Mouse (Mus musculus): Measurements from ENCODE around the gene Coro2b. TPM values are rescaled to one million over a fixed set of nuclear protein-coding genes. Genes with fewer than 3 reads are reported as not detected.

The Coro2b gene
- polyA plus RNA-seq, 1 experiment from 2014 or later = 35.1 TPM

- Histone ChIP-seq H3K36me3 (replicated peaks) (no peaks in the 10 kb centered on the region), H3K27me3 (replicated peaks) (no peaks in the 10 kb centered on the region), H3K9ac (no peak overlapping the region), H3K9me3 (no peaks in the 10 kb centered on the region), H3K4me2 (no peak overlapping the region), H3K4me3 (no peak overlapping the region), H3K4me1 (peaks cover 18% of the 10 kb centered on the region), H3K27ac (no peak overlapping the region)
- 32% methylated on average over 7 of the region's 7 CpGs for WGBS
- ATAC-seq (replicated peaks) = no peak
Observed at GRCm38 (mm10) chr9:62553366-62553940, 16.6 kb upstream of the Coro2b start.

GRCm38 (mm10) chr9:62551531-62551930 is 14.7 kb upstream of the Coro2b start:
- ATAC-seq (replicated peaks) = no peak
- no peak overlapping the region for H3K4me2 ChIP-seq
- 74% methylated on average over 3 of the region's 3 CpGs for WGBS
- no peaks in the 10 kb centered on the region for H3K9me3 ChIP-seq
- no peak overlapping the region for H3K4me3 ChIP-seq
- H3K27ac ChIP-seq = no peak overlapping the region
- peaks cover 18% of the 10 kb centered on the region for H3K4me1 ChIP-seq
- H3K36me3 ChIP-seq (replicated peaks) = no peaks in the 10 kb centered on the region
- H3K27me3 ChIP-seq (replicated peaks) = no peaks in the 10 kb centered on the region
- H3K9ac ChIP-seq = no peak overlapping the region

- H3K27me3 ChIP-seq (replicated peaks) = no peaks in the 10 kb centered on the region
- H3K9me3 ChIP-seq = no peaks in the 10 kb centered on the region
- H3K27ac ChIP-seq = no peak overlapping the region
- peaks cover 18% of the 10 kb centered on the region for H3K4me1 ChIP-seq
- H3K9ac ChIP-seq = no peak overlapping the region
- no peaks in the 10 kb centered on the region for H3K36me3 ChIP-seq (replicated peaks)
- no peak; the same call in 1 of the 2 replicates for ATAC-seq (replicated peaks)
- no peak overlapping the region for H3K4me3 ChIP-seq
- 49% methylated on average over 11 of the region's 11 CpGs for WGBS
- no peak overlapping the region for H3K4me2 ChIP-seq
Observed at GRCm38 (mm10) chr9:62550661-62551093, 13.8 kb upstream of the Coro2b start.

DNA sequence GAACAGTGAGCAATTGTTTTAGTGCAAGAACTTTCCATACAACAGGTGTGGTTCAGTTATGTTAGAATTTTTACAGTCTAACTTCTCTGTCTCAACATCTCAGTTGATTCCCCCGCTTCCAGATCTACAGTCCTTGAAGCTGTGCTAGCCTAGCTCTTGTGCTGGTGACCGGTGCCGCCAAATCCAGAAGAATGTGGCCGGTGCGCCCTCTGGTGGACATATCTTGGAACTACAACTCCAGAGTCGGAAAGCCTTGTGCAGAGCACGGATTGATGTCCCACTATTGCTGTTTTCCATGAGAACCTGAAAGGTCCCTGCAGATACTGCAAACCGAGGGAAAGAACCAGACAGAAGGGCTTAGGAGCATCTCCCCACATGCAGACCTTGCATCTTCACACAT is 13.0 kb upstream of the Coro2b start:
- no peaks in the 10 kb centered on the region for H3K9me3 ChIP-seq
- peak; percentile 28 for ATAC-seq (replicated peaks)
- 2% methylated on average over 8 of the region's 8 CpGs for WGBS

DNA sequence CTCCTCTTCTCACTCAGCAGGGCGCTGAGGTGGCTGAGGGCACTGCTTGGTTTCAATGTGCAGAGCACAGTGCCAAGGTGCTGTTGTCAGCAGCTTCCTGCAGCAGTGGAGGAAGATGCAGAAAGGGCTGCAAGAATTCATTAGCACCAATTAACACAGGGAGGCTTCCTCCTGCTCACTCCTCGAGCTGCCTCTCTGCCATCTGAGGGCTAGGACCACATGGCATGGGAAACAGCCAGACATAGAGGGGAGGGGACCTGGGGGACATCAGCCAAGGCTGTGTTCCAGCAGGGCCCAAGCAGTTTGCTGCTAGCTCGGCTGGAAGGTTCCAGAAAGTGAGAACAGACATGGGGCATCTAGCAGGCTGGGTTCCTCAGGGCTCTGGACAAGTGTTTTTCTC is 10.6 kb upstream of the Coro2b start:
- Histone ChIP-seq H3K36me3 (replicated peaks) (no peaks in the 10 kb centered on the region), H3K27me3 (replicated peaks) (no peaks in the 10 kb centered on the region), H3K27ac (no peak overlapping the region), H3K9ac (no peak overlapping the region), H3K9me3 (no peaks in the 10 kb centered on the region), H3K4me3 (no peak overlapping the region), H3K4me1 (peaks cover 12% of the 10 kb centered on the region), H3K4me2 (no peak overlapping the region)
- ATAC-seq (replicated peaks) = no peak
- WGBS = 62% methylated on average over 3 of the region's 3 CpGs

More for the DNA sequence above, 13.0 kb upstream of the Coro2b start:
- H3K27ac ChIP-seq = no peak overlapping the region
- no peak overlapping the region for H3K9ac ChIP-seq
- H3K4me1 ChIP-seq = peaks cover 16% of the 10 kb centered on the region
- no peak overlapping the region for H3K4me2 ChIP-seq
- H3K27me3 ChIP-seq (replicated peaks) = no peaks in the 10 kb centered on the region
- H3K4me3 ChIP-seq = no peak overlapping the region
- no peaks in the 10 kb centered on the region for H3K36me3 ChIP-seq (replicated peaks)

DNA sequence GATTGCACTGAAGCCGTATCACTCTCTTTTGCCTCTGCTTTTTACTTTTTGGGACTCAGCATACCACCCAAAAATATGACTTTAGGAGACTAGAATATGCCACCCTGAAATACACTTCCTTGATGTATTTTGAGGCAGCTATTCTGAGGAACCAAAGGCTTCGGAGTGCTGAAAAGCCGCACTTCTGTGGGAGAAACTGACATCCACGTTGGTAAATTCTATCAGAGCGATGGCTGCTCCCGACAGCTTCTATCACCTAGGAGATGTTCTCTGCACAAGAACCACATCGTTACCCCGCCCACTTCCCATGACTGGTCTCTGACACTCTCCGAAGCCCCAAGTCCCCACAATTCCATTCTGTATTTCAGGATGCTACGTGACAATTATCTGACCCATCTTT is 8.0 kb upstream of the Coro2b start:
- Histone ChIP-seq H3K9me3 (no peaks in the 10 kb centered on the region), H3K27me3 (replicated peaks) (no peaks in the 10 kb centered on the region), H3K4me3 (no peak overlapping the region), H3K4me2 (no peak overlapping the region), H3K9ac (no peak overlapping the region), H3K4me1 (peaks cover 29% of the 10 kb centered on the region), H3K27ac (no peak overlapping the region; the same call in 1 of the 2 replicates), H3K36me3 (replicated peaks) (no peaks in the 10 kb centered on the region)
- WGBS = 47% methylated on average over 10 of the region's 10 CpGs
- ATAC-seq (replicated peaks) = no peak

- Histone ChIP-seq H3K4me2 (no peak overlapping the region), H3K9ac (no peak overlapping the region), H3K4me1 (peaks cover 29% of the 10 kb centered on the region), H3K27me3 (replicated peaks) (no peaks in the 10 kb centered on the region), H3K9me3 (no peaks in the 10 kb centered on the region), H3K36me3 (replicated peaks) (no peaks in the 10 kb centered on the region), H3K27ac (no peak overlapping the region), H3K4me3 (no peak overlapping the region)
- ATAC-seq (replicated peaks) = no peak
- WGBS = 92% methylated on average over 4 of the region's 4 CpGs
Observed at GRCm38 (mm10) chr9:62543878-62544277, 7.0 kb upstream of the Coro2b start.

GRCm38 (mm10) chr9:62541606-62542005 is 4.8 kb upstream of the Coro2b start:
- Histone ChIP-seq H3K4me1 (peaks cover 37% of the 10 kb centered on the region), H3K4me3 (no peak overlapping the region), H3K9me3 (no peaks in the 10 kb centered on the region), H3K27ac (peak overlapping the region; percentile 62; the same call in 1 of the 2 replicates), H3K27me3 (replicated peaks) (no peaks in the 10 kb centered on the region), H3K36me3 (replicated peaks) (no peaks in the 10 kb centered on the region), H3K9ac (no peak overlapping the region), H3K4me2 (no peak overlapping the region)
- ATAC-seq (replicated peaks) = no peak
- WGBS = 57% methylated on average over 10 of the region's 10 CpGs

DNA sequence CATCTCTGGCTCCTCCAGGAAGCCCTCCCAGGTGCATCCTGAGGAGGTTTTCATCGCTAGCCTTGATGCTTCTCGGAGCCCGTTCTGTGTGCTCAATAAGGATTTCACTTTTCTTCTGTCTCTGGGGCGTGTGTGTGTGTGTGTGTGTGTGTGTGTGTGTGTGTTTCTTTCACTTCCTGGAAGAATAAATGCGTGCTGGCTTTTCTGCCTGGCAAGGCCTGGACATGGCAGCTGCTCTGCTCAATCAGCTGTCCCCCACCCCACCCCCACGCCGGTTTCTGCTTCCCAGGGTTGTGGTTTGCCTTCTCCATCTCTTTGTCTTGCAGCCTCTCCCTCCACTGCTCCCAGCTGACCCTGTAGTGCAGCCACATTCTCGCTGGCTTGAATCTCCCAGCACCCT is 4.3 kb upstream of the Coro2b start:
- Histone ChIP-seq H3K4me1 (peaks cover 37% of the 10 kb centered on the region), H3K4me3 (no peak overlapping the region), H3K9ac (no peak overlapping the region), H3K4me2 (no peak overlapping the region), H3K36me3 (replicated peaks) (no peaks in the 10 kb centered on the region), H3K27ac (peak overlapping the region; percentile 62), H3K9me3 (no peaks in the 10 kb centered on the region), H3K27me3 (replicated peaks) (no peaks in the 10 kb centered on the region)
- WGBS = 19% methylated on average over 8 of the region's 8 CpGs
- no peak for ATAC-seq (replicated peaks)

GRCm38 (mm10) chr9:62540736-62541135 is 3.9 kb upstream of the Coro2b start:
- no peak for ATAC-seq (replicated peaks)
- Histone ChIP-seq H3K9me3 (no peaks in the 10 kb centered on the region), H3K27ac (peak overlapping the region; percentile 62), H3K27me3 (replicated peaks) (no peaks in the 10 kb centered on the region), H3K36me3 (replicated peaks) (no peaks in the 10 kb centered on the region), H3K9ac (no peak overlapping the region), H3K4me3 (no peak overlapping the region), H3K4me1 (peaks cover 41% of the 10 kb centered on the region), H3K4me2 (no peak overlapping the region)
- WGBS = 22% methylated on average over 10 of the region's 10 CpGs

DNA sequence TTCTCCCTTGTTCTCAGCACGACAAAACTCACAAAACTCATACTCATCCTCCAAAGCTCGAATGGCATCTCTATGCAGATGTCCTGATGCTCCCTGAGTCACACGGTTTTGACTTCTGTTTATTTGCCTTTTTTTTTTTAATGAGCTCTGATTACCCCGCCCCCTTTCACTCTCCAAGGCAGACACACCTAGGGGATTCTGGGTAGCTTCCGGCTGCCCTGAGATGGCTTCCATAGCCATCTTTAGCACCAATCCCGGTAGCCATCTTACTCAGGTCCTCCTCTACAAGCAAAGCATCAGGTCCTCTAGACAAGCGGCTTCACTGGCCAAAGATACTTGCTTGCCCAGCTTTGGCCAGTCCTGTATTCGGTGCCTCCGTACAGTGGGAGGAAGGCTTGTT is 3.3 kb upstream of the Coro2b start:
- Histone ChIP-seq H3K9ac (no peak overlapping the region), H3K27me3 (replicated peaks) (no peaks in the 10 kb centered on the region), H3K9me3 (no peaks in the 10 kb centered on the region), H3K36me3 (replicated peaks) (no peaks in the 10 kb centered on the region), H3K4me1 (peaks cover 46% of the 10 kb centered on the region), H3K4me3 (no peak overlapping the region), H3K27ac (peak overlapping the region; percentile 62; the same call in 1 of the 2 replicates), H3K4me2 (no peak overlapping the region)
- no peak for ATAC-seq (replicated peaks)
- 81% methylated on average over 9 of the region's 9 CpGs for WGBS

DNA sequence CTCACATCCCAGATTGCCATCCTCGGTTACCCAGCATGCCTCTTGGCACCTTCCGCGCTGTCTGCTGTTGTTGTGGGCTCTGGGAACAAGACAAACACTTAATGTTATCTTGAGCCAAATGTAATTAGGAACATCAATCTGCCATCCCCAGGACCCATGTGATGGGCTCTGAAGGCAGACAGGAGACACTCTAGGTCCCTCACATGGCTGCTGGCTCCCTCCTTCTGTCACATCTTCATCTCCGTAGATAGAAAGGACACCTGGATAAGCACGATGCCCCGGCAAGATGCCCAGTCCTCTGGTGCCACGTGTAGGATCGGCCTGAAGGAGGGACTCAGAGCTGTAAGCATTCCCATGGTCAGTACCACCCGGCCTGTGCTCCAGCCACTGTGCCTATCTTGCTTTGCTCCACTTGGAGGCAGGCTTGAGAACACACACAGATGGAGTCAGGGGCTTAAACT is 2.4 kb upstream of the Coro2b start:
- no peak overlapping the region for H3K4me2 ChIP-seq
- WGBS = 81% methylated on average over 9 of the region's 9 CpGs
- H3K27ac ChIP-seq = no peak overlapping the region
- no peaks in the 10 kb centered on the region for H3K36me3 ChIP-seq (replicated peaks)
- no peaks in the 10 kb centered on the region for H3K9me3 ChIP-seq
- H3K27me3 ChIP-seq (replicated peaks) = no peaks in the 10 kb centered on the region
- H3K4me3 ChIP-seq = no peak overlapping the region
- peaks cover 46% of the 10 kb centered on the region for H3K4me1 ChIP-seq
- no peak for ATAC-seq (replicated peaks)
- H3K9ac ChIP-seq = no peak overlapping the region

- no peak overlapping the region for H3K4me3 ChIP-seq
- no peaks in the 10 kb centered on the region for H3K36me3 ChIP-seq (replicated peaks)
- peaks cover 56% of the 10 kb centered on the region for H3K4me1 ChIP-seq
- no peak overlapping the region for H3K27ac ChIP-seq
- H3K4me2 ChIP-seq = no peak overlapping the region
- H3K27me3 ChIP-seq (replicated peaks) = no peaks in the 10 kb centered on the region
- no peaks in the 10 kb centered on the region for H3K9me3 ChIP-seq
- 83% methylated on average over 6 of the region's 6 CpGs for WGBS
- no peak overlapping the region for H3K9ac ChIP-seq
- ATAC-seq (replicated peaks) = no peak
Observed at GRCm38 (mm10) chr9:62537941-62538340, 1.1 kb upstream of the Coro2b start.

Data from midbrain, embryonic 15.5 days (tissue).